Mouse (Mus musculus) erythroblast, embryonic 14.5 days (primary cell): Measurements from ENCODE around the gene Smim14. TPM values are rescaled to one million over a fixed set of nuclear protein-coding genes. Genes with fewer than 3 reads are reported as not detected.

Experiments
- H3K27me3 ChIP-seq: 2 replicates; pipeline ENCODE4 v1.6.1; 2012; ENCODE audit warnings: inconsistent platforms; ENCODE audit not compliant: control insufficient read depth
- H3K36me3 ChIP-seq: 2 replicates; pipeline ENCODE4 v1.6.1; 2012; ENCODE audit warnings: mild to moderate bottlenecking, inconsistent platforms; ENCODE audit not compliant: control insufficient read depth
- H3K4me1 ChIP-seq: 2 replicates; pipeline ENCODE4 v1.6.1; 2012; ENCODE audit warnings: inconsistent platforms; ENCODE audit not compliant: control insufficient read depth
- H3K4me3 ChIP-seq: replicated peaks from 2 replicates; pipeline ENCODE3; 2012; ENCODE audit warnings: moderate library complexity, mild to moderate bottlenecking, inconsistent platforms
- H3K9me3 ChIP-seq: 2 replicates; pipeline ENCODE4 v1.6.1; 2012; ENCODE audit warnings: low read length, inconsistent platforms, mixed read lengths; ENCODE audit not compliant: control insufficient read depth
- GATA1 ChIP-seq: IDR thresholded peaks from 2 replicates; pipeline ENCODE4 v1.6.1; 2012; ENCODE audit warnings: low read length, inconsistent platforms, mixed read lengths
- TAL1 ChIP-seq: IDR thresholded peaks from 3 replicates; pipeline ENCODE4 v1.6.1; 2012; ENCODE audit warnings: low read length, inconsistent platforms, mixed read lengths
- polyA plus RNA-seq: library from polyadenylated mRNA; stranded (reverse); fragments of >175 nt; gene quantifications from 2 replicates; pipeline ENCODE4 v1.2.3, GENCODE M21; 2012

Smim14 gene
- polyA plus RNA-seq, 1 experiment = 0.21 TPM

DNA sequence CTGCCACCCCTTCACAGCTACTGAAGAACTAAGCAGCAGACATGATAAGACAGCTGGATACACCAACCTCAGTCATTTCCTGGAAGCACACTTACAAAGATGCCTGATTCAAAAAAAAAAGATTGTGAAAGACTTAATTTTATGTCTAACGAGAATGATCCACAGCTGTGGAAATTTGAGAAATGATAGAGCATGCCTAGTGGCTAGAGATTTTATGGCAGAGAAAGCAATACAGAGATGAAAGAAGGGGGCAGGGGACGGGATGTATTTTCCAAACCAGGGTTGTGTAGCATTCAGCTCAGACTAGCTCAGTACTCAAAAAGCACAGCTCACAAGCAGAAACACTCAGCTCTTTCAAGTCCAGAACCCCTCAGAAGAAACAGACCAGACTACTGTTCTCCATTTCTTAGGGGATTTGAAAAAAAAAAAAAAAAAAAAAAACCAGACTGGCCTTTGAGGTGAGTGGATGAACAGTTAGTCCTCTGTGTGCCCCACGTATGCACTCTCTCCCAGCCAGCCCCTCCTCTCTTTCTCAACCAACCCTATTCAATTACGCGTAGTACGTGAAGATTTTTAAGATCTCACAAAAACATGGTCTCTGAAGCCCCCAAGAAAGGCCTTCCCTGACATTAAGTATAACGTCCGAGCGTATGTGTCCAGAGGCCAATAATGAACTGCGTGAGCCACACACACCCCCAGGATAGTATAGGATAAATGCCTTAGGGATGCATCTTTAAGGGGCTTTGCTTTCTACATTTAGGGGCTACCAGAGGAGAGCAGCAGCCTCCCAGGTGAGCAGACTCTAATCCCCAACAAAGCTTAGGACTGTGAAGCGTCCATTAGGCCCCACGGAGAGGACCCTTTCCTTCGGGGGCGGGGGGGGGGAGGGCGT, 102.3 kb downstream of the Smim14 start:
- H3K36me3 ChIP-seq = no peaks in the 10 kb centered on the region
- H3K27me3 ChIP-seq = peaks cover 21% of the 10 kb centered on the region
- H3K4me1 ChIP-seq = peaks cover 21% of the 10 kb centered on the region
- H3K9me3 ChIP-seq = no peaks in the 10 kb centered on the region
- peak overlapping the region; percentile 88 for H3K4me3 ChIP-seq
- TF ChIP-seq TAL1 (no peak), GATA1 (no peak)

DNA sequence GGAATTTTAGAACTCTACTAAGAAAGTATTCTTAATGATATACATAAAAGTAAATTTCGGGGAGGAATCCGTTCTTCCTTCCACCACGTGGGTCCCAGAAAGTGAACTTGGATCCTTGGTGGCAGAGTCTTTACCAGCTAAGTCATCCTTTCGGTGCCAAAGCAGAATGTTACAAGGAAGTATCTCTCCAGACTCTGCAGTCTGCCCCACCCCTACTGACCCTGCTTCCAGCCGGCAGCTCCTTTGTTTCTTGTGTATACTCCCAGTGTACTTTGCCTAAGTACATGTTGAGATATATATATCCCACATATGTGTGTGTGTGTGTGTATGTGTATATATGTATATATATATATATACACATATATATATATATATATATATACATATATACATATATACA, 107.5 kb downstream of the Smim14 start:
- H3K4me3 ChIP-seq = no peak overlapping the region
- peaks cover 6% of the 10 kb centered on the region; the same call in 1 of the 2 replicates for H3K27me3 ChIP-seq
- H3K9me3 ChIP-seq = no peaks in the 10 kb centered on the region
- peaks cover 2% of the 10 kb centered on the region; the same call in 1 of the 2 replicates for H3K4me1 ChIP-seq
- no peaks in the 10 kb centered on the region for H3K36me3 ChIP-seq
- TF ChIP-seq TAL1 (no peak), GATA1 (no peak)

DNA sequence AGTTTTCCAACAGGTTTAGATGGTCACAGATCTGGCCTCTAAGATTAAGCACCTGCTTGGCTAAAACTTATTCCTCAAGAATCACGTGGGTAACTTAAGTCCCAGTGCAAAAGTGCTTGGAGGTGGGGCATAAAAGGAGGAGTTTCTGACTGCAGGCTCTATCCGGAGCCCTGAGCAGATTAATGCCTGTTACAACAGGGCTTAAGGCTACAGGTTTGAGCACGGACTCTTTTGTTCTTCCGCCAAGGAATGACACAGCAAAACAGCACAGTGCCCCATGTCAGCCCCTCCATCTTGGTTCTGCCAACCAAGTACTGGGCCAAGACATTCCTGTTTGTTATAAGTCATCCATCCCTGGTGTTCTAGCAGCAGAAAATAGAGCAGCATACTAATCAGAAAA, 108.7 kb downstream of the Smim14 start:
- Histone ChIP-seq H3K4me1 (peaks cover 2% of the 10 kb centered on the region; the same call in 1 of the 2 replicates), H3K27me3 (no peaks in the 10 kb centered on the region), H3K36me3 (no peaks in the 10 kb centered on the region), H3K4me3 (no peak overlapping the region), H3K9me3 (no peaks in the 10 kb centered on the region)
- TF ChIP-seq TAL1 = no peak
- TF ChIP-seq GATA1 = no peak

DNA sequence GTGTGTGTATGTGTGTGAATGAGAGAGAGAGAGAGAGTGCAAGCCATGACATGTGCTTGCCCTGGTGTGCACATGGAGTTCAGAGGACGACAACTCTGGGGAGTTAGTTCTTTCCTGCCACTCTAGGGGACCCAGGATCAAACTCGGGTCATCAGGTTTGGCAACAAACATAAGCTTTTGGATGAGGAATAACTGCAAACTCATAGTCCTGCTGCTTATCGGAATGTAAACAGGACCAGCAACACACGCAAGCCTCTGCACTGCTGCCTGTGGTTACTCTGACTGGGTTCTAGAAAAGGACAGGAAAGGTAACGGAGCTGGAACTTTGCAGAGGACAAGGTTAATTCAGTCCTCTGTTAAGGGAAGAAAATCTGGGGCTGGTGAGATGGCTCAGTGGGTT, 111.7 kb downstream of the Smim14 start:
- no peak overlapping the region for H3K4me3 ChIP-seq
- TF ChIP-seq TAL1 (no peak), GATA1 (no peak)
- peaks cover 12% of the 10 kb centered on the region for H3K4me1 ChIP-seq
- H3K9me3 ChIP-seq = no peaks in the 10 kb centered on the region
- H3K27me3 ChIP-seq = no peaks in the 10 kb centered on the region
- peaks cover 3% of the 10 kb centered on the region; the same call in 1 of the 2 replicates for H3K36me3 ChIP-seq

DNA sequence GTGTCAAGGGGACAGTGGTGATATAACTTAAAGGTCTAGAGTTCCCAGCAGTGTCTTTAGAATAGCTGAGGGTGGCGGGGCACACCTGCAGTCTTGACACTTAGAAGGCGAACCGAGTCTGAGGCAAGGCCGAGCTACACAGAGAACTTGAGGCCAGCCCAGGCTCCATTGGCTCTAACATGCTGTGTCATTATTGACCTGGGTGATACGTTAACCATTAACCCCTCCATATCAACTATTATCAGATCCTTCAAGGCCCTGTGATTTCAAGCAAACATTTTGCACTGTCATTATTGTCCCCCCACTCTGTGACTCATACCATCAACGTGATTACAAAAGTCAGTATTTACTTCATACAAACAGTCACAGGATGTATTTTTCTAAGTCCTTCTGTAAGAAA, 112.8 kb downstream of the Smim14 start:
- H3K36me3 ChIP-seq = peaks cover 3% of the 10 kb centered on the region; the same call in 1 of the 2 replicates
- peaks cover 19% of the 10 kb centered on the region for H3K4me1 ChIP-seq
- no peak for TF ChIP-seq GATA1
- TF ChIP-seq TAL1 = no peak
- H3K27me3 ChIP-seq = no peaks in the 10 kb centered on the region
- no peaks in the 10 kb centered on the region for H3K9me3 ChIP-seq
- H3K4me3 ChIP-seq = no peak overlapping the region

- H3K4me1 ChIP-seq = peaks cover 24% of the 10 kb centered on the region
- no peaks in the 10 kb centered on the region for H3K27me3 ChIP-seq
- no peak for TF ChIP-seq GATA1
- TF ChIP-seq TAL1 = no peak
- H3K9me3 ChIP-seq = no peaks in the 10 kb centered on the region
- peaks cover 3% of the 10 kb centered on the region; the same call in 1 of the 2 replicates for H3K36me3 ChIP-seq
- no peak overlapping the region for H3K4me3 ChIP-seq
Observed at GRCm38 (mm10) chr5:65422803-65423202, 114.2 kb downstream of the Smim14 start.

DNA sequence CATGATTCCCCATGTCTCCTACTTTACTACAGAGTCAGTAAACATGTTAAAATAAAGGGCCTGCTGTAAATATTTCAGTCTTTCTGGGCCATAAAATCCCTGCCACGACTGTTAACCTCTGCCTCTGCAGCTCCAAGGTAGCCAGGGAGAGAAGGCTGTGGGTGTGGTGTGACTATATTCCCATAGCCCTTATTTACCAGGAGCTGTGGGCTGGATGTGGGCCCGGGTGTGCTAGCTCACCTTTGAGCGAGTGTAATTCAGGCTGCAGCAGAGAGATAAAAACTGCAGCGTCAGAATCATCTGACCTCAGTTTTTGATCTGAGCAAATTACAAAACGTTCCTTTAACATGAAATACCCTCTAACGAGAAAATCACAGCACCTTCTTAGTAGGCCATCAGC, 116.2 kb downstream of the Smim14 start:
- Histone ChIP-seq H3K4me3 (no peak overlapping the region), H3K36me3 (peaks cover 10% of the 10 kb centered on the region), H3K27me3 (no peaks in the 10 kb centered on the region), H3K4me1 (peaks cover 35% of the 10 kb centered on the region), H3K9me3 (no peaks in the 10 kb centered on the region)
- TF ChIP-seq GATA1 (no peak), TAL1 (no peak)

DNA sequence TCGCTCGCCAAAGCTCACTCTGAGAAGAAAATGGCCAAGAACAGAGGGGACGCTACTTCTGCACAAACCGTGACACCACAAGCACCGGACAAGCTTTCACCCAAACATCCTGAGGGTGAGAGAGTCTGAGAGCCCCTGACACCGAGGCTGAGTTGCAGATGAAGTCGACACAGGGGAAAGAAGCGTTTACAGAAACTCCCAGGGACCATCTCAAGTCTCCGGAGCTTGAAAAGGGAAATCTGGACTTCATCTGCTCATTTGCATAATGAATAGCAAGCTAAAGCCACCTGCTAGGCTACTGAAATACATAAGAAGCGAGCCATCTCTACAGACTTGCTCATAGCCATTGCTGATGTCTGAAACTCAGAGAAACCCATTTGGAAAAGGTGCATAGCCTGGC, 117.8 kb downstream of the Smim14 start:
- no peak overlapping the region for H3K4me3 ChIP-seq
- H3K9me3 ChIP-seq = no peaks in the 10 kb centered on the region
- H3K36me3 ChIP-seq = peaks cover 11% of the 10 kb centered on the region
- peaks cover 50% of the 10 kb centered on the region for H3K4me1 ChIP-seq
- H3K27me3 ChIP-seq = no peaks in the 10 kb centered on the region
- no peak for TF ChIP-seq GATA1
- TF ChIP-seq TAL1 = no peak

- Histone ChIP-seq H3K27me3 (no peaks in the 10 kb centered on the region), H3K4me1 (peaks cover 47% of the 10 kb centered on the region), H3K36me3 (peaks cover 17% of the 10 kb centered on the region), H3K4me3 (peak overlapping the region; percentile 54), H3K9me3 (no peaks in the 10 kb centered on the region)
- TF ChIP-seq GATA1 = no peak; the same call in 1 of the 2 replicates
- TF ChIP-seq TAL1 = no peak
Observed at GRCm38 (mm10) chr5:65415653-65416458, 121.1 kb downstream of the Smim14 start.
